Mouse (Mus musculus) spleen, postnatal 4 days (tissue): ENCODE measurements around the gene Serpina3n.
A peak's percentile ranks its signal among the peaks of the same experiment; 100 is the strongest.
"Not testable (repeated sequence)": the region's sequence is repeated elsewhere in the genome, so short reads cannot be mapped to it uniquely, and the experiment has no call there.

ENCODE experiments used
- DNase-seq, 2 experiments: peaks; one replicate each; pipeline ENCODE4 v3.0.0; 2022; ENCODE audit warnings: low spot score in 2 of 2

The Serpina3n gene

DNA sequence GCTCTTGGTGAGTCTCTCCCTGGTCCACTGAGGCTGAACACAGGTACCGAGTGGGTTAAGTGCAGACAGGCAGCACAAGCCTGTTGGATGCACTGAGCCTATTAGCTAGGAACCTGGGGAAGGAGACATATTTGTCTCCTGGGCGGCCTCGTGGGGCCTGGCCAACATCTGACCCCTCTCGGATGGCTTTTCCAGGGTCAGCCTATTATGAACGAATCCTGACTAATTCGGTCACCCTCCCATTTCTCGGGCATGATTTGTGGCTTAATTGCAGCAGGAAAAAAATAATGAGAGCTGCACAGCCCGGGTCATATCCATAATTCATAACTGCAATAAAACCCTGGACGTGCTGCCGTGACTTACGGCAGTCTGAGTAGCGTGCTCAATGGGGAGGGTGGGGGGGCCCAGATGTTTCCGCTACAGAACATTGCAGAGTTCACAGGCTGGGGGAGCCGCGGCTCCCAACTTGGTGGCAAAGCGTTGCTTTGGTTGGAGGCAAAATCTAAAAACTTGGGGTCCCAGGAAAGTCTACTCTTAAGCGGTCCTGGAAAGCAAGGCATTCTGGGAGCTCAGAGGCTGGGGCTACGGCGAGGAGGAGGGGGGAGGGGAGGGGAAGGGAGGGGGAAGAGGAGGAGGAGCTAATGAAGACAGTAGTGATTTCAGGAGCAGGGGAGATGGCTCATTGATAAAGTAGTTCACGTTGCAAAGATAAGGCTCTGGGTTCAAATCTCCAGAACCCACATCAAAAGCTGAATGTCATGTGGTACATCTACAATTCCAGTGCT is 27.6 kb downstream of the Serpina3n start:
- DNase-seq, result no peak

DNA sequence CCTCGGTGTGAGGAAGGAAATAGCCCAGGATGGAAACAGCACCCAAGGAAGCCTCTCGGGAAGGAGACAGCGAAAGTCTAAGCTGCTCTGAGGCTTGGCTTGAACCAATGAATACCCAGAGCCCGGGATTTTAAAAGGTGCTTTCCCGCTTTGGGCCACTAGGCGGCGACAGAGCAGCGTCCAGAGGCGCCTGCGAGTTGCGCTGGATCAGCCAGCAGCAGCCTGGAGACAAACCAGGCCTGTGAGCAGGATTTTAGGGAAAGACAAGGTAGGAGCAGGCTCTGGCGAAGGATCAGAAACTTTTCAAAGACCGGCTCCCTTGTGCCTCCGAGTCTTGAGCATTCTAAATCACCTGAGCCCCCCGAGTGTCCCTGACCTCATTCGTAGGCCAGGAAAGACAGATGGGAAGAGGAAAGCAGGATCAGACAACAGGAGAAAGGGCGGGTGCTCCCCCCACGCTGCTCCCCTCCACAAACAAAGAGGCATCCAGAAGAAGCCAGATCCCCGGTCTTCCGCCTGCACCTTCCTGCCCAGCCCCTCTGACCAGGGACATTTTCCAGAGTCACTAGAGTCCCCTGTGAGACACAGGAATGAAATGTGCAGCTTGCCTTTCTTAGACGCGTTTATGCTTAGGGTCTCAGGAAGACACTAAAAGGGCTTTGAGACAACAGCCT is 33.7 kb downstream of the Serpina3n start:
- peak; percentile 56 to 85 for DNase-seq

DNA sequence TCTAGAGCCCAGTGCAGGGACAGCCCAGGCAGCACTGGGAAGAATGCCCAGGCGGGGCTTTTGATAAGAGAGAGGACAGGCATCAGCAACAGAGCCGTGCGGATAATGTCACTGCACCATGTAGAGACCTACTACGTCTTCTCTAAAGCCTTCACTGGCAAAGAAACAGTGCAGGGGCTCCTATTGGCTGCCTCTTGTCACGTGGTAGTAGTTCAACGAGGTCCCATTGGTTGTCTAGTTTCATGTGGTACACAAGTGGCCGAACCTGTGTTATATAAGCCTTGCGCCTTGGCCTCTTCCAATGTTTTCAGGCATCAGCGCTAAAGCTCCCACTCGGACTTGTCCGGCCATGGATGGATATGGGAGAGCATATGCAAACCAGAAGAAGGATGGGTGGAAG is 37.2 kb downstream of the Serpina3n start:
- no peak for DNase-seq

DNA sequence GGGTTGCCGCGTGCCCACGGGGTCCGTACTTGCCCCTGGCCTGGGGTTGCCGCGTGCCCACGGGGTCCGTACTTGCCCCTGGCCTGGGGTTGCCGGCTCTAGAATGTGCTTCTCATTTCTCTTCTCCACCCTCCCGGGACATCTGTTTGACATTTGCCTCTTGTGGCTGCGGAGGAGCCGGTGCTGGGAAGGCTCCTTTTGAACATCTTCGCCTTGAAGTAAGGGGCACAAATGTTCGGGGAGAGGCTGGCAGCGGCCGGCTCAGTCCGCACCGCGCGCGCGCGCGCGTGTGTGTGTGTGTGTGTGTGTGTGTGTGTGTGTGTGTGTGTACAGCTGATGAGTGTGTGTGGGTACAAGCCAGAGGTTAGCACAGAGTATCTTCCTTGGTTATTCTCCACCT is 40.5 kb downstream of the Serpina3n start:
- not testable (repeated sequence) for DNase-seq

DNA sequence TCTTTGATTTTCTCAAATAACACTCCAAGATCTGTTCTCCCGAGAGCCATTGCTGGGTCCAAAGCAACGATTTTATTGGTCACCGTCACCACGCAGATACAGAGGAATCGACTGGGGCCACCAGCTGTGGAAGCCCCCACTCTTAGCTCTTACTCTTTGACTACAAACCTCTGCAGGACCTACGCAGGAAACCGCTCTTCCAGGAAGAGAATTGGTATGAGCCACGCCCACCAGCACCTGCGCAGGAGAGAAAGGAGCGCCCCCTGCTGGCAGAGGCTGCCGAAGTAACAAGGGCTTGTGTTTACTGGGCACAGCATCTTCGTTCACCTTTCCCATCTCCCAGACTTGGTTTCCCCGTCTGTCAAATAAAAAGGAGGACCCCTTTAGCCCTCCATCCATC is 41.6 kb downstream of the Serpina3n start:
- peak; percentile 37 to 77 for DNase-seq

DNA sequence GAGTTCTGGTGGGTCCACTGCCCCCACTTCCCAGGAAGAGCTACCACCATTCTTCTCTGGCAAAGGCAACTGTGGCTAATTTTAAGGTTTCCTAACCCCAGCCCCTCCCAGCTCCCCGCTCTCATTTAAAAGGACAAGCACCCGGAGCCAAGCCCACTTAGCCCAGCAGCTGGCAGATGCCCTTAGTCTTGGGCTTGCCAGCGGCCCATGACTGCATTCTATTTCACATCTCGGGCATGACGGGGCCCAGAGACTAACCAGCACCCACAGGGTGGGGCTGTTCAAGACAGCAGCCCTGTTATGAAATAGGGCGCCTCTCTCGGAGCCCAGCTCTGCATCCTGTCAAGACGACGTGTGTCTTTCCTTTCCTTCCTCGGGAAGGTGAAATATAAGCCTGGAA is 43.7 kb downstream of the Serpina3n start:
- DNase-seq, result no peak

DNA sequence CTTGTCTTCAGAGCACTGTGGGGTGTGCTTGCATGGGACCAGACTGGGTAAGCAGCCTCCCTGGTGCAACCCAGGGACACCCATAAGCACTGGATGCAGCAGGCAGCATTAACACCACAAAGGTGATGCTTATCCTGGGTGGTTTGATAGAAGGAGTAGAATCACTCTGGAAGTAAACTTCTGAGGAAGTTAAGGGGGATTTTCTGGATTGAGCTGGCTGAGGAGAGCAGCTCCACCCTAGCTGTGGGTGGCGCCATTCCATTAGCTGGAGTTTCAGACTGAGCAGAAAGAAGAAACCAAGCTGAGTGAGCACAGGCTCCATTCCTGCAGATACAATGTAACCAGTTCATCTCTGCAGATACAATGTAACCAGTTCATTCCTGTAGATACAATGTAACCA is 46.5 kb downstream of the Serpina3n start:
- no peak for DNase-seq

DNA sequence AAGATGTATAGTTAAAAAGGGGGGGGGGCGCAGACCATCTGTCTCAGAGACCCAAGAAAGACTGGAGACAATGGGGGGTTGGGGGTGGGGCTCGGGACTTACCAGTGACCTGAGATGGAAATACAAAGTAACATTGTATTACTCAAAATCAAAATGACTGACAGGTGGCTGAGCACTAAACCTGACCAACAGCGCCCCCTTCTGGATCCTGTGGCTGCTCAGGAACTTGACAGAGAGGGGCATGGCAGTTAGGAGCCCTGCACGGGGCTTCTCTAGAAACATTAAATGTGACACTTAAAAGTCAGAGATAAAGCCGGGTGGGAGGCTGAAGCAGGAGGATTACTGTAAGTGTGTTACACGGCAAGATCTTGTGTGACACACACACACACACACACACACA is 52.8 kb downstream of the Serpina3n start:
- no peak for DNase-seq

DNA sequence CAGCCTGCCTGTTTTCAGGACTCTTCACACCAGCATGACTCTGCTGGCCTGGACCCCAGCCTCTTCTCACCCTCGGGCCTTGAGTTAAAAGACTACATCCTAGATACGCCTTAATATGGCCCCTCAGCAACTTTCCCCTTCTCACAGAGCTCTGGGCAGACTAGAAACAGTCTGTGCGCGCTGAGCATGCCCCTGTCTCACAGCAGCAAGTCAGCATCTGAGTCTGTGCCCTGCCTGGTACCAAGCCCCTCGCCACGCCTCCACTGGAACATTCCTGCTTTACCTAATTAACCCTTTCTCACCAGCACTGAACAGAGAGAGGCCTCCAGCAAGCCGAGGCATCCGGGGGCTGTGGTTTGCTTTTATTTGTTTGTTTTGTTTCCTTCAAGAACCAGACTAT is 54.8 kb downstream of the Serpina3n start:
- DNase-seq, result no peak
